Mouse (Mus musculus): ENCODE measurements around the gene Nlk. TPM values are rescaled to one million over a fixed set of nuclear protein-coding genes. Genes with fewer than 3 reads are reported as not detected.
"Not testable (repeated sequence)": the region's sequence is repeated elsewhere in the genome, so short reads cannot be mapped to it uniquely, and the experiment has no call there.

Gene Nlk
- total RNA-seq, 2 experiments from 2014 or later, result 6.5 to 8.6 TPM

DNA sequence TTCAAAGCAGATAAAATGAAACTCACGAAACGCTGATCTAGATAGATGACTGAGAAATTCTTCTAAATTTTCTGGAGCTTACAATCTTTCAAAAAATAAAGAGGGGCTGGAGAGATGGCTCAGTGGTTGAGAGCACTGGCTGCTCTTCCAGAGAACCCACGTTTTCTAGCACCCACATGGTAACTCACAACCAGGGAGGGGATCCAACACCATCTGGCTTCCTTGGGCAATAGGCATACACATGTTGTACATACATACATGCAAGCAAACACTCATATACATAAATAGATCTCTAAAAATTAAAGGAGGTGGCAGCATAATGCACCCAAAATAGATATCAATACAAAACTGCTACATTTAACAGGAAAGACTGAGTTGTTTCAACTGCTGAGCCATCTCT is 16.1 kb downstream of the Nlk start:
- DNase-seq, result no peak

DNA sequence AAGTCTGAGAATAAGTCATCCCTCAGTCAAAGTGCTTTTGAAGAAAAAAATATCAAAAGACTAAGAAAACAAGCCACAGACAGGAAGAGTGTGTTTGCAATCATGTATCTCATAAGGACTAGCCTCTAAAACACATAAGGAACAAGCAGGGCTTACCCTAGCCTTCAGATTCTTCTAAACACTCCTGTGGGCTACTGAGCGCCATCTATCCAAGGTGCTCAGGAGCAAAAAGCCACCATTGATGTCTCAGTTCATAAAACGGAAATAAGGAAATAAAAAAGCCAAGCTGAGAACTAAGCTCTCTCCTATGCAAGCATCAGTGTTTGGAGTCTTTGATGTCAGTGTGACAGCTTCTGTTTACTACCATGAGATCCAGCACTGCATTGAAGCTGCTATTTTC is 18.4 kb downstream of the Nlk start:
- DNase-seq, result no peak

DNA sequence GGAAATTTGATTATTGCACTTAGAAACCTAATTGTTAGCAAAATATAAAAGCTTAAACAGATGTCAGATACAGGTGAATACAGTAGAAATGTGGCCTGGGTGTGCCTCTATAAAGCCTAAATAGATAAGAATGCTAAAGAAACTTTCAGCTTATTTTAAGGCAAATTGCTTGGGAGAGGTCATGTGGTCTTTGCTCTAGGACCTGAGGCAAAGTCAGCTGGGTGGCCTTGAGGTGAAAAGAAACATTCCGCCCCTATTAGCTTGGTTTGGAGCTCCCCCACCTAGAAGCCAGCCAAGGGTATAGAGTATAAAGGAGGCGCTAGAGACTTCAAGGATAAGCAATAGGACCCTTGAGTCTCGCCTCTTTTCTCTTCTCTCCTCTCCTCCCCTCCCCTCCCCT is 28.5 kb downstream of the Nlk start:
- DNase-seq, result no peak

GRCm38 (mm10) chr11:78664853-78665252 is 32.3 kb downstream of the Nlk start:
- DNase-seq, result no peak

DNA sequence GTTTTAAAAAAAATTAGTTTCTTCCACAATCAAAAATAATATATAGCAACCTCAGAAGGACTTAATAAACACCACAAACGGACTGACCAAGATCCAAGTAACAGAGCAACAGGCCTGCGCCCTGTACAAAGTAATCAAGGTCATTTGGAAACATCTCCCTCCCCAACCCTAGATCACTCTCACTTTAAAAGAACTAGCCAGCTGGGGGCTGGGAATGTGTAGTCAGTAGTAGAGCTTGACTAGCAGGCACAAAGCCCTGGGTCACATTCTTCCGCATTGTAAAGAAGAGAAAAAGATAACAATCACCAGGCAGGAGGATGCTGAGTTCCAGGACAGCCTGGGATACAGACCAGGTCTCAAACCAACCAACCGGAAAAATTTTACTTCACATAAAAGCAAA is 33.3 kb downstream of the Nlk start:
- DNase-seq, result no peak

DNA sequence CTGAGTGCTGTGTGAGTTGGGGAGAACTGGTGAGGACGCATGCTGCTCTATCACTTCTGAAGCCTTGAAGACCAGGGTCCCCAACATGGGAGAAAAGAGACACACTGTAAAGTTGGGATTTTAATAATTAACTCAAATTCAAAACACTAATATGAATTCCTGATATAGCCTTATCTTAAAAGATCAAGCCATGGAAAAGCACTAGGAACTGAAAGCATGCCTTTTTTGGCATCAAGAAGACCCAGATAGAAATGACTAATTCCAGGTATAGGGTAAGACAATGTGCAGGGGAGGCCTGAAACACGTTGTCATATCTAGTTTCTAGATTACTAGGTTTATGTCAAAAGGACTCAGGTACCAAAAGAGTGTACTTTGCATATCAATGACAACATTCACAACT is 48.0 kb downstream of the Nlk start:
- no peak for DNase-seq

- not testable (repeated sequence) for DNase-seq
Observed at GRCm38 (mm10) chr11:78648405-78648804, 48.8 kb downstream of the Nlk start.

DNA sequence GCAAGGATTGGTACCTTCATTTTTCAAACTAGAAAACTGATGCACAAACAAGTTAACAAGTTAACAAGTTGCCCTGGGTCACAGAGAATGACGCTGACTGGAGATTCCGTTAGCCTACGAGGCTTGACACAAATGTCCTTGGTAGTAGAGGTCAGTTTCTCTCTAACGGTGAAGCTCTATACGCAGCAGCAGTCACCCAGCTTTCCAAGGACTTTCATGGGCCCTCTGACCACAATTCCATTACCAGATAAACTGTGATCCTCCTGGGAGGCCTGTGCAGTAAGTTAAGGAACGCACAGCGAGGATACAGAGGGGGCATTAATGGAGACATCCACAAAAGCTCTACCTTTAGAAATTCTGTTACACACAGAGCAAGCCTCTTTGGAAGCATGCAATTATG is 53.4 kb downstream of the Nlk start:
- DNase-seq, result no peak

DNA sequence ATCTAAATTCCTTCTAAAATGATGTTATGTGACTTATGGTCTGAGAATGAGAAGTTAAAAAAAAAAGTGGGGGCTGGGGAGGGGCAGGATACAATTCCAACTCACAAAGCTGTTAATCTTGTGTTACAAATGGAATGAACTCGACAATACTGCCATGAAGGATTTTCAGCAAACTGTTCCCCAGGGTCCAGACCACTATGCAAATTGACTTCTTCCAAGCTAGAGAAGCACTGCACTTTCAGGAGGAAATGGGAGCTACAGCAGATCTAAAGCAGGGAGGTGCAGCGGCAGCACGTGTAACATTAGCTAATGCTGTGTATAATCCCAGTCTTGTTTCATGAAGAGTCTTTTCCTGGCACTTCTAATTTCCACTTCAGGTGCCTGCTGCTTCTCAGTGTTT is 55.0 kb downstream of the Nlk start:
- no peak for DNase-seq

DNA sequence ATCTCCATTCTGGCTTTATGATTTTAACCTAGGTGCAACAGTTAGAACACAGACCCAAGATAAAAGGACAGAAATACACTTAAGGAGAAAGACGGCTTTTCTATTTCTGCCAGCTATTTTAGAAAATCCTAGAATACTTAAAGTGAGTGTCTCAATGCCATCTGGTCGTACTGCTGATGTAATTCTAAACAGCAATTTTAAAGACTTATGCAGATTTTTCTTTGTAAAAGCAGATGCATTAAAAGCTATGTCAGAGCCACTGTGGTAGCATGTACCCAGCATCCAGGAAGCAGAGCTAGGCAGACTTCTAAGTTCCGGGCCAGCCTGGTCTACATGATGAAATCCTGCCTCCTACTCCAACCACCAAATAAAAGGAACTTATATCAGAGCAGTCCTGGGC is 56.1 kb downstream of the Nlk start:
- DNase-seq, result no peak

- no peak for DNase-seq
Observed at GRCm38 (mm10) chr11:78632782-78633181, 64.4 kb downstream of the Nlk start.

DNA sequence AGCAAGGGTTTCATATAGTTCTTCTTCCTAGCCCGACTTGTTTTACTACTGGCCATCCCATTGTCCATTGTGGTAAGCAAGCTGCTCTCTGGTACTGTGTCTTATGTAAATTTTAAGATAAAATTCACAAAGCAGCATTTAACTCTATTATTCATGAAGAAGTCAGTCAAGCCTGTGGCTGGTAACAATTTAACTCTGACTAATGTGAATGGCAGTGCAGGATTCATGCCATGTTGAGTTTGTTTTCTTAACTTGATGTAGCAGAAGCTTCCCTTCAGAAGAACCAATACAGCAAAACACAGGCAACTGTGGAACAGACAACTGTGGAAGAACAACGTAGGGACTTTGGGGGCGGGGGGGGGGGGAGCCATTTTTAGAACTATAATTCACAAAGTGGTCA is 68.3 kb downstream of the Nlk start:
- DNase-seq, result no peak

DNA sequence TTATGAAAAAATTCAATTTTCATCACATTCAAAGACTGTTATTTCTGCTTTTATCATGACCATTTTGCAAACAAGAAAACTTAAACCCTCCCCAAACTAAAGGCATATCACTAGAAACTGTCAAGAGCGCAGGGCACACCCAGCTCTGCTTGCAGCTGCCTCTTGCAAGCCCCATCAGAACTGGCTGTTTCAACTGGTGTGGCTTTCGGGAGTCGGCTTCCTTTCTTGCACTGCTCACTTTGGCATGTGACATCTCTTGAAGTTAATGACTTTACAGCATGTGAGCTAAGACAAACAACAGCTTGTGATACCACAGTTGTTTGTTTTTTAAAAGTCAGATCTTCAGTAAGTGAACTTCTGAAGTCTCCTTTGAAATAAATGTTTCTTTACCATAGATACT is 72.8 kb downstream of the Nlk start:
- DNase-seq, result no peak

DNA sequence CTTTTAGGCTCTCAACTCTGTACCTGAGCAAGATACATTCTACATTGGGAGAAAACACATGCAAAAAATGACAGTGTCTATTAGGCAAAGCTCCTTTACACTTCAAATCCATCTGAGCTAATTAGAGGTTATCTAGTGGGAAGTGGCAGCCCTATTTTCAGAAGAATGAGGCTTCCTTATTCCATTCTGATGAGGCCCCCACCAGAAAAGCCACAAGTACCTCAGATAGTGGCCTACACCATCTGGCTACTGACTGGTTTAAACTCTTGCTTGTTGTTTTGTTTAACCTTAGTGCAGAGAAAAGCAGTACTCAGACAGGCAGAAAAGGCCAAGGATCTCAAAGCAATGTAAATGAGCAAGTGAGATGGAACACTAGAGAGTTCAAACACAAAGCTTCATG is 75.2 kb downstream of the Nlk start:
- no peak for DNase-seq

GRCm38 (mm10) chr11:78620179-78620578 is 77.0 kb downstream of the Nlk start:
- DNase-seq, result no peak

- DNase-seq, result no peak
Observed at GRCm38 (mm10) chr11:78611273-78611672, 85.9 kb downstream of the Nlk start.

DNA sequence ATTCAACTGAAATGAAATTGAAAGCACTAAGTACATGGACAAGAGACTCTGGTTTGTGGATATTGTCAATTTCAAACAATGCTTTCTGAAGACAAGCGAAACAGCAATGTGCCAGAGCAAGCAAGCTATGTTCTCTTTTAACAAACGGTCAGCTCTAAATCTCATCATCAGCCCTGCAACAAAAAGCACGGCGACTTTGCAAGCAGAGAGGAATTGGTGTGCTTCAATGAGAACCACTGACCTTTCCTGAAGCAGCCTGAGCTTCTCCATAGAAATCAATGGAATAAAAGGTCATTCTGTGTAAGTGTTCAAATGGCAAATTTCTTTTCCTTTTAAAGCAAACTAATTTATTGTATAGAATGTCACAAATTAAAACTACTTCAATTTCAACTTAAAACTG is 87.5 kb downstream of the Nlk start:
- no peak for DNase-seq

GRCm38 (mm10) chr11:78604826-78605225 is 92.3 kb downstream of the Nlk start:
- no peak for DNase-seq

DNA sequence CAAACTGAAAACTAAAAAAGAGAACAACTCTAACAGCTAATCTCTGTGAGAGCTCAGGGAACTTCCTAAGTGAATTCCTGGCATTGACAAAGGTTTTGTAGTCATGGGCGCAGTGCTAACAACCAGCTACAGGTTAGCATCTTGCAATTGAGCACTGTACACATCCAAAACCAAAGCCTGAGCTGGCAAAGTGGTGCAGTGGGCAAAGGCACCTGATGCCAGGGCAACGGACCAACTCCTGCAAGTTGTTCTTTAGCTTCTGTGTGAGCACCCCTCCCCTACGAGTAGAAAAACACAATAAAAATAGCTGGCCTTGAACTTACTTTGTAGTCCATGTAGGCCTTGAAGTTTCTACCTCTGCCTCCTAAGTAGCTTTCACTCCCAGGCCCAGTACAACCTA is 94.4 kb downstream of the Nlk start:
- no peak for DNase-seq

- DNase-seq, result no peak
Observed at GRCm38 (mm10) chr11:78600926-78601590, 96.1 kb downstream of the Nlk start.

- DNase-seq, result no peak
Observed at GRCm38 (mm10) chr11:78600496-78600895, 96.7 kb downstream of the Nlk start.

DNA sequence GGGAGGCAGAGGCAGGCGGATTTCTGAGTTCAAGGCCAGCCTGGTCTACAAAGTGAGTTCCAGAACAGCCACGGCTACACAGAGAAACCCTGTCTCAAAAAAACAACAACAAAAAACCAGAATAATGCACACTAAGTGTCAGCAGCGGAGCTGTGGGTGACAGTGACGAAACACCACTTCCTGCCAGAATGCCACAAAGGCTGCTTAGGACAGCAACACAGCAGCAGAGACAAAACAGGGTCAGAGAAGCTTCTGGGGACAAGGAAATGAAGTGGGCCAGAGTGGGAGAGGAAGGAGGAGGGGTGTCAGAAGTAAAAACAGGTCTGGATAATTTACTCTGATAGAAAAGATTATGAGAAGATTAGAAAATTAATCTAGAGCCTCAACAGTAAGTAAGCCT is 97.1 kb downstream of the Nlk start:
- no peak for DNase-seq

DNA sequence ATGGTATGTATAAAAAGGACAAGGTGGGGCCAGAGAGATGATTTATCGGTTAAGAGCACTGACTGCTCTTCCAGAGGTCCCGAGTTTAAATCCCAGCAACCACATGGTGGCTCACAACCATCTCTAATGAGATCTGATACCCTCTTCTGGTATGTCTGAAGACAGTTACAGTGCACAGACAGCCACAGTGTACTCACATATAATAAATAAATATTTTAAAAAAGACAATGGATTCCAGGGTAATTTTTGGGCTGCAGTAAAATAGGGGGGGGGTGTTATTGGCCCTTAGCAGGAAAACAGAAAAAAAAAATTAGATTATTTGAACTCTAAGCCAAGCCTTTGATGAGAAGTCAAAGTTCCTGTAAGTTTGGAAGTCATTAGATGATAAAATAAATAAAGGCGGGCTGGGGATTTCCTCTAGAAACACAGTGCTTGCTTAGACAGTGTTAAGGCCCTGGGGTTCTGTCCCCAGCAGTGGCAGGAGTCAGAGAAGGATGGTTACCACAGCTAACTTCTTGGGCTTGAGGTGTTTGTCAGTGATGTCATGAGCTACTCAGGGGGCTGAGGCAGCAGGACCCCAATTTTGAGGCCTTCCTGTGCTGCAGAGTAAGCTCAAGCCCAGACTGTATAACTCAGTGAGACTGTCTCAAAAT is 98.3 kb downstream of the Nlk start:
- DNase-seq, result no peak

GRCm38 (mm10) chr11:78596750-78597149 is 100.4 kb downstream of the Nlk start:
- no peak for DNase-seq

- DNase-seq, result no peak
Observed at GRCm38 (mm10) chr11:78595773-78596172, 101.4 kb downstream of the Nlk start.
